Mouse (Mus musculus) NIH3T3 (cell line): ENCODE results near the gene Slc17a5.
"Not testable (repeated sequence)": the region's sequence is repeated elsewhere in the genome, so short reads cannot be mapped to it uniquely, and the experiment has no call there.

Source experiments
- DNase-seq: peaks from one replicate; pipeline ENCODE4 v3.0.0-alpha.2; 2012; ENCODE audit warnings: low read depth

The Slc17a5 gene

GRCm38 (mm10) chr9:78520127-78520779, 67.6 kb downstream of the Slc17a5 start:
- peak; percentile 83 for DNase-seq

GRCm38 (mm10) chr9:78517237-78517636, 70.6 kb downstream of the Slc17a5 start:
- not testable (repeated sequence) for DNase-seq

GRCm38 (mm10) chr9:78516125-78516524, 71.7 kb downstream of the Slc17a5 start:
- DNase-seq = no peak

GRCm38 (mm10) chr9:78514681-78515080, 73.2 kb downstream of the Slc17a5 start:
- DNase-seq = no peak

- DNase-seq = peak; percentile 75
Measured at GRCm38 (mm10) chr9:78513776-78514500, 73.9 kb downstream of the Slc17a5 start.

GRCm38 (mm10) chr9:78511705-78512104, 76.1 kb downstream of the Slc17a5 start:
- no peak for DNase-seq

- no peak for DNase-seq
Measured at GRCm38 (mm10) chr9:78508106-78508786, 79.6 kb downstream of the Slc17a5 start.

GRCm38 (mm10) chr9:78506722-78507077, 81.1 kb downstream of the Slc17a5 start:
- no peak for DNase-seq

- DNase-seq = no peak
Measured at GRCm38 (mm10) chr9:78506002-78506721, 81.7 kb downstream of the Slc17a5 start.

GRCm38 (mm10) chr9:78505223-78505622, 82.6 kb downstream of the Slc17a5 start:
- no peak for DNase-seq

- DNase-seq = no peak
Measured at GRCm38 (mm10) chr9:78504679-78505078, 83.2 kb downstream of the Slc17a5 start.

- no peak for DNase-seq
Measured at GRCm38 (mm10) chr9:78504133-78504532, 83.7 kb downstream of the Slc17a5 start.

- DNase-seq = peak; percentile 22
Measured at GRCm38 (mm10) chr9:78503223-78504079, 84.4 kb downstream of the Slc17a5 start.

- peak; percentile 16 for DNase-seq
Measured at GRCm38 (mm10) chr9:78501284-78501683, 86.6 kb downstream of the Slc17a5 start.

GRCm38 (mm10) chr9:78500386-78500785, 87.5 kb downstream of the Slc17a5 start:
- DNase-seq = no peak

- DNase-seq = no peak
Measured at GRCm38 (mm10) chr9:78493171-78493570, 94.7 kb downstream of the Slc17a5 start.

- no peak for DNase-seq
Measured at GRCm38 (mm10) chr9:78492254-78492653, 95.6 kb downstream of the Slc17a5 start.

- DNase-seq = no peak
Measured at GRCm38 (mm10) chr9:78491169-78491568, 96.7 kb downstream of the Slc17a5 start.

- DNase-seq = peak; percentile 54
Measured at GRCm38 (mm10) chr9:78488890-78489420, 98.9 kb downstream of the Slc17a5 start, which contains the start of gene Eef1a1. Gene Eef1a1, minus strand, starts transcription at chr9:78489151.

- not testable (repeated sequence) for DNase-seq
Measured at GRCm38 (mm10) chr9:78488021-78488420, 99.8 kb downstream of the Slc17a5 start.
